Mouse (Mus musculus): Measurements from ENCODE around the gene Dusp22.

DNA sequence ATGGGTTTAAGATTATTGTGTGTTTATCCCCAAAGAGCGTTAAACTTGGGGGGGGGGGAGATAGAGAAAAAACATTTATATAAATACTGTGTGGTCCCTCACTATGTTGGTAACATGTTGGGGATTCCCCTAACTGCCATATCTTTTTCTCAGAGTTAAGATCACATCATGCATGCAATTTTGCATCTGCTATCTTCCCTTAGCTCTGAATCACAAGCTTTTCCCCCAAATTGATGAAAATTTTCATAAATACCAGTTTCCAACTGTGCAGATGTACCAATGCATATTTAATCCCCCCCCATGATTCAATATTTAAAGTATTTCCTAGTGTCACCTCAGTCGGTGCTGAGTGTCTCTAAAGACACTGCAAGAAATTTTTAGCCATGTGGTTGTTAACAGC, 77.5 kb downstream of the Dusp22 start:
- TF ChIP-seq CTCF (IDR thresholded peaks at IDR 0.05; ENCODE audit: control insufficient read depth, insufficient read depth, low read length): no peak
- no peak for TF ChIP-seq POLR2A (IDR thresholded peaks at IDR 0.05; ENCODE audit: borderline replicate concordance, control insufficient read depth, low read depth, low read length)

Measured in bone marrow, adult 2 months (tissue).